Mouse (Mus musculus): Measurements from ENCODE around the gene Ccdc7a. TPM values are rescaled to one million over a fixed set of nuclear protein-coding genes. Genes with fewer than 3 reads are reported as not detected.

Gene Ccdc7a
- not detected for polyA plus RNA-seq (2015; fragmentation: Illumina TruSeq; extraction: RNeasy Lipid Tissue Mini Kit (QIAGEN cat#74804); ENCODE audit: low read depth, low replicate concordance)

GRCm38 (mm10) chr8:129065417-129065816 lies at the start of gene Ccdc7a:
Gene Ccdc7a, minus strand, starts transcription at chr8:129065517.

GRCm38 (mm10) chr8:129066834-129067233 lies 1.5 kb upstream of the Ccdc7a start, which contains the start of gene Ccdc7b:
Gene Ccdc7b, plus strand, starts transcription at chr8:129067134.

DNA sequence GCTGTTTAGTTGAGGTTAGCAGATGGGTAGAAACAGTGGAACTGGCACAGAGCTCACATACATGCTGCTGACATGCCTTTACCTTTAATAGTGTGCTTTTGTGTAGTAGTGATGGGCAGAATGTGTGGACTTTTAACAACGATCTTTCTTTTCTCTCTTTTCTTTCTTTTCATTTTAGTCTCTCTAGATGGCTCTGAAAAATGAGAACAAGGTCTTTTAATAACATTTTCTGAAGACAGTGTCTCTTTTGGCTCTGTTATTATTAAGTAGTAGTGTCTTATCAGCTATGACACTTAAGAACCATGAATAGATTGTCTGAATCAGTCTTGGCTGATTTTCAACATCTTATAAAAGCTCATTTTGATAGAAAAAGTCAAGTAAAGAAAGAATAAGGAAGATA lies 266.7 kb downstream of the Ccdc7a start, which contains the start of gene Gm3952:
TSS of gene Gm3952 (minus strand) at position 101 of the 400 bp plus-strand sequence.

DNA sequence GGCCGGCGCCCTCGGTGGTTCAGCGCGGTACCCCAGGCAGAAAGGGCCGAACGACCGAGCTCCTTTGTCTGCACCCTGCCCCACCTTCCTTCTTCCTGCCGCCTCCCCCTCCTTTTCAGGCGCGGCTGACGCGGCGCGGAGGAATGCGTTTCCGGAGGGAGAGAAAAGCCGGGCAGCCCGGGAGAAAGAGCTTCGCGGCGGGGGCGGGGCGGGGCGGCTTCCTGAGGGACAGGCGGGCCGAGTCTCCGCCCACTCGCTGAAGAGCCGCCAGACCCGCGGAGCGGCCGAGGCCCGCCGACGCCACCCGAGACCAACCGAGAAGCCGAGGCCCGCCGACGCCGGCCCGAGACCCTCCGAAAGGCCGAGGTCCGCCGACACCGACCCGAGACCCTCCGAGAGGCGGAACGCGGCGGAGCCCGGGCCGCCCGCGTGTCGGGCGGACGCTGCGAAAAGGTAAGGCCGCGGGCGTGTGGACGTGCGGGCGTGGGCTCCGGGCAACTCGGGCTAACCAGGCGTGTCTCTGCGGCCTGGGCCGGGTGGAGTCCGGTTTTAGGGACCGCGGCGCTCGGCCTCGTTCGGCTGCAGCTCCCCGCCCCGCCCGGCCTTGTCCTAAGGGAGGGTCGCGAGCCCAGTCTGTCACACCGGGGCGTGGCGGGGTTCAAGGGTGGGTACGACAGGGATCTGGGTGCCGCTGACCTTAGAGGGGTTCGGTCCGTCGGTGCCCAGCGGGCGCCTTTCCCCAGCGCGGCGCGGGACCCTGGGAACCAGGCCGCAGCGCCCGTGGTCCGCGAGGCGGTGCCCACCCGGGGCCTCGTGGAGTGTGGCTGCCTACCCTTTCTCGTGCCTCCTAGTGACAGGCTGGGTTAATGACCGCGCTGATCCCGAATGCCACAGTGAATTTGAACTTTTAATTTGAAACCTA lies 379.5 kb downstream of the Ccdc7a start, which contains the start of gene Itgb1:
TSS of gene Itgb1 (plus strand) at position 148 of the 922 bp plus-strand sequence.

Other genes starting within 250 kb of the Ccdc7a start
- not detected for gene Ccdc7b, start 1.6 kb upstream of the Ccdc7a start, polyA plus RNA-seq (2015; fragmentation: Illumina TruSeq; extraction: RNeasy Lipid Tissue Mini Kit (QIAGEN cat#74804); ENCODE audit: low read depth, low replicate concordance)
- not detected for gene Gm10999, start 66.1 kb upstream of the Ccdc7a start, polyA plus RNA-seq (2015; fragmentation: Illumina TruSeq; extraction: RNeasy Lipid Tissue Mini Kit (QIAGEN cat#74804); ENCODE audit: low read depth, low replicate concordance)
- 34.7 TPM for gene 2610044O15Rik8, start 168.9 kb upstream of the Ccdc7a start, polyA plus RNA-seq (2015; fragmentation: Illumina TruSeq; extraction: RNeasy Lipid Tissue Mini Kit (QIAGEN cat#74804); ENCODE audit: low read depth, low replicate concordance)

Data from brain, adult 10 weeks (tissue).